Mouse (Mus musculus) heart, adult 2 months (tissue): ENCODE data around the gene Map3k12.

ENCODE experiments used
- CTCF ChIP-seq: fragments of 200-600 bp; IDR thresholded peaks from 2 replicates; pipeline ENCODE4 v1.8.1; 2022; ENCODE audit warnings: antibody characterized with exemption, mild to moderate bottlenecking, moderate library complexity
- EP300 ChIP-seq: fragments of 200-500 bp; IDR thresholded peaks from 2 replicates; pipeline ENCODE4 v1.6.1; 2011; ENCODE audit warnings: low read depth, low read length, control low read depth; ENCODE audit not compliant: insufficient read depth

DNA sequence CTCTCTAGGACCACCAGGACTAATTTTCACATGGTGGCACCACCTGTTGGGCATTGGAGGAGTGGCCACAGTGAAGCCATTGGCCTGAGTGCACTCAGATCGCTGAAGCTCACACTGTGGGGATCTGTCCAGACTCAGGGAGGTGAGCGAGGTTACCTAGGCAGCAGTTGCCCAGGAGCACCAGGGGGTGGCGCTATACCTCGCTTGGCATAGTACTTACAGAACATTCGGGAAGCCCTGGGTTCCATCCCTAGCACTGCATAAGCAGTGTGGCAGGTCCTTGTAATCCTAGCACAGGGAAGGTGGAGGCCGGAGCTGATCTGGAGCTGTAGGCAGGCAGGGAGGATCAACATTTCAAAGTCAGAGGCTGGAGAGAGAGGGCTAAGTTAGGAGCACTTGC is 60.9 kb downstream of the Map3k12 start:
- TF ChIP-seq CTCF (peak; percentile 57), EP300 (no peak)
